Mouse (Mus musculus) embryonic facial prominence, embryonic 13.5 days (tissue): ENCODE measurements around the gene Ccdc70. TPM values are rescaled to one million over a fixed set of nuclear protein-coding genes. Genes with fewer than 3 reads are reported as not detected.
"Not testable (repeated sequence)": the region's sequence is repeated elsewhere in the genome, so short reads cannot be mapped to it uniquely, and the experiment has no call there.

Experiments used
- ATAC-seq: fragments of 200-750 bp; cut with Nextera tagmentation; 2 replicates; pipeline ENCODE4 v1.8.0; 2017; ENCODE audit warnings: low read depth; ENCODE audit not compliant: insufficient number of reproducible peaks, insufficient read depth, low FRiP score, low TSS enrichment
- H3K27ac ChIP-seq: fragments of 300-500 bp; sonication (generic); 2 replicates; pipeline ENCODE4 v1.5.1; 2015; ENCODE audit warnings: moderate library complexity, mild to moderate bottlenecking, inconsistent platforms
- H3K27me3 ChIP-seq: fragments of 300-500 bp; sonication (generic); 2 replicates; pipeline ENCODE4 v1.6.1; 2015; ENCODE audit warnings: mild to moderate bottlenecking, inconsistent platforms
- H3K36me3 ChIP-seq: fragments of 300-500 bp; sonication (generic); 2 replicates; pipeline ENCODE4 v1.6.1; 2015; ENCODE audit warnings: mild to moderate bottlenecking, inconsistent platforms
- H3K4me1 ChIP-seq: fragments of 300-500 bp; sonication (generic); 2 replicates; pipeline ENCODE4 v1.6.1; 2015; ENCODE audit warnings: inconsistent platforms
- H3K4me2 ChIP-seq: fragments of 300-500 bp; sonication (generic); 2 replicates; pipeline ENCODE4 v1.6.1; 2015; ENCODE audit warnings: moderate library complexity, mild to moderate bottlenecking, inconsistent platforms
- H3K4me3 ChIP-seq: fragments of 300-500 bp; sonication (generic); 2 replicates; pipeline ENCODE4 v1.5.1; 2015; ENCODE audit warnings: mild to moderate bottlenecking, inconsistent platforms
- H3K9ac ChIP-seq: fragments of 300-500 bp; sonication (generic); 2 replicates; pipeline ENCODE4 v1.6.1; 2015; ENCODE audit warnings: mild to moderate bottlenecking, inconsistent platforms
- H3K9me3 ChIP-seq: fragments of 300-500 bp; sonication (generic); 2 replicates; pipeline ENCODE4 v1.6.1; 2016; ENCODE audit warnings: inconsistent platforms
- WGBS: fragments of 180-500 bp; shearing (Covaris S2); methylation state at CpG from one replicate; pipeline ENCODE4 v1.1.7; 2015; ENCODE audit warnings: mixed read lengths; 5-methylcytosine and 5-hydroxymethylcytosine counted together
- polyA plus RNA-seq: library from polyadenylated mRNA; unstranded; fragments of >200 nt; fragmentation: Nextera tagmentation; extraction: Ambion mirVana; gene quantifications from 2 replicates; pipeline ENCODE4 v1.2.1, GENCODE M21; 2015

Gene Ccdc70
- polyA plus RNA-seq = not detected in 2 replicates

- Histone ChIP-seq H3K4me2 (no peak within 1 kb of the TSS), H3K9ac (no peak within 1 kb of the TSS), H3K4me1 (no peaks in the 10 kb centered on the region), H3K4me3 (no peak within 1 kb of the TSS), H3K9me3 (no peaks in the 10 kb centered on the region), H3K27ac (no peak within 1 kb of the TSS), H3K27me3 (no peaks in the 10 kb centered on the region), H3K36me3 (no peaks in the 10 kb centered on the region)
- no peak for ATAC-seq
- 90% methylated on average over 3 of the region's 3 CpGs for WGBS
These were observed at the start of gene Ccdc70 for GRCm38 (mm10) chr8:21969475-21969874. Ccdc70 (plus strand) TSS chr8:21969775.

DNA sequence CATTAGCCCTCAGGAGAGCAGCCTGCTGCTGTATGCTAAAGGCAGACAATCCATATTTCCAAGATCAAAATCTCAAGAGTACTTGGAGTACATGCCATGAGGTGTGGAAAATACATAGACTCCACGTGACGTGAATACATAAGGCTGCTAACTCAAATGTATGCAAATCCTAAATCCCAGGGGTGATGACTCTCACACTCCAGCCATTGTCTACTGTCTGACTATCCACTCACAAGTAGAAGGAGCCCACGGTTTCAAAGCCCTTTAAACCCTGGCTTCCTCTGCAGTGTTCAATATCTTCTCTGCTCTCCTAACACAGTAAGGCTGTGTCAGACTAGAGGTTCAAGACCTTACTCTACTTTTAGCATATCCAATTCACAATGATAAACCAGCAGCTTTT, 38.8 kb upstream of the Ccdc70 start:
- not testable (repeated sequence) for H3K27ac ChIP-seq, H3K36me3 ChIP-seq, H3K4me2 ChIP-seq, H3K4me3 ChIP-seq, H3K9ac ChIP-seq, H3K4me1 ChIP-seq, ATAC-seq, H3K9me3 ChIP-seq, H3K27me3 ChIP-seq
- WGBS = 79% methylated on average over 3 of the region's 3 CpGs

- H3K4me2 ChIP-seq = no peak within 1 kb of the TSS
- no peaks in the 10 kb centered on the region for H3K36me3 ChIP-seq
- no peak within 1 kb of the TSS for H3K4me3 ChIP-seq
- H3K9ac ChIP-seq = no peak within 1 kb of the TSS
- H3K9me3 ChIP-seq = no peaks in the 10 kb centered on the region
- no peaks in the 10 kb centered on the region for H3K27me3 ChIP-seq
- ATAC-seq = no peak
- H3K27ac ChIP-seq = no peak within 1 kb of the TSS
- WGBS = 89% methylated on average over 6 of the region's 6 CpGs
- H3K4me1 ChIP-seq = no peaks in the 10 kb centered on the region
These were observed 37.0 kb upstream of the Ccdc70 start, which contains the start of gene Defb15 for GRCm38 (mm10) chr8:21932610-21933009. Defb15 (minus strand) TSS chr8:21932710.

GRCm38 (mm10) chr8:21938052-21938451, 31.5 kb upstream of the Ccdc70 start, which contains the start of gene Defb35:
Defb35 (plus strand) TSS chr8:21938352.
- ATAC-seq, H3K4me3 ChIP-seq, H3K36me3 ChIP-seq, H3K27me3 ChIP-seq, H3K27ac ChIP-seq, H3K9me3 ChIP-seq, H3K4me2 ChIP-seq, H3K9ac ChIP-seq, H3K4me1 ChIP-seq: not testable (repeated sequence)
- 85% methylated on average over 4 of the region's 4 CpGs for WGBS

GRCm38 (mm10) chr8:21946462-21946861, 23.1 kb upstream of the Ccdc70 start, which contains the start of gene Defb13:
Defb13 (plus strand) TSS chr8:21946762.
- Histone ChIP-seq H3K4me3 (no peak within 1 kb of the TSS), H3K27ac (no peak within 1 kb of the TSS), H3K4me2 (no peak within 1 kb of the TSS), H3K27me3 (no peaks in the 10 kb centered on the region), H3K4me1 (no peaks in the 10 kb centered on the region), H3K9ac (no peak within 1 kb of the TSS), H3K9me3 (no peaks in the 10 kb centered on the region), H3K36me3 (no peaks in the 10 kb centered on the region)
- no peak for ATAC-seq
- 75% methylated on average over 6 of the region's 6 CpGs for WGBS

GRCm38 (mm10) chr8:21947311-21948017, 22.1 kb upstream of the Ccdc70 start:
- Histone ChIP-seq H3K27ac (no peak overlapping the region), H3K4me1 (no peaks in the 10 kb centered on the region), H3K27me3 (no peaks in the 10 kb centered on the region), H3K36me3 (no peaks in the 10 kb centered on the region), H3K9ac (no peak overlapping the region), H3K4me3 (no peak overlapping the region), H3K4me2 (no peak overlapping the region), H3K9me3 (no peaks in the 10 kb centered on the region)
- WGBS = 59% methylated on average over 9 of the region's 9 CpGs
- ATAC-seq = no peak

- H3K27me3 ChIP-seq = no peaks in the 10 kb centered on the region
These were observed 14.3 kb upstream of the Ccdc70 start for GRCm38 (mm10) chr8:21955321-21955720.

GRCm38 (mm10) chr8:21956336-21956735, 13.2 kb upstream of the Ccdc70 start:
- no peak overlapping the region for H3K4me2 ChIP-seq
- ATAC-seq = no peak
- no peak overlapping the region for H3K27ac ChIP-seq
- no peaks in the 10 kb centered on the region for H3K27me3 ChIP-seq
- H3K4me3 ChIP-seq = no peak overlapping the region
- 79% methylated on average over 3 of the region's 3 CpGs for whole genome bisulfite sequencing
- no peaks in the 10 kb centered on the region for H3K9me3 ChIP-seq
- H3K9ac ChIP-seq = no peak overlapping the region
- H3K4me1 ChIP-seq = no peaks in the 10 kb centered on the region
- H3K36me3 ChIP-seq = no peaks in the 10 kb centered on the region

More at GRCm38 (mm10) chr8:21955321-21955720, 14.3 kb upstream of the Ccdc70 start:
- no peaks in the 10 kb centered on the region for H3K36me3 ChIP-seq
- no peak overlapping the region for H3K9ac ChIP-seq
- WGBS = 3% methylated on average over 9 of the region's 9 CpGs
- no peaks in the 10 kb centered on the region for H3K9me3 ChIP-seq
- no peak overlapping the region for H3K4me3 ChIP-seq
- ATAC-seq = no peak
- H3K27ac ChIP-seq = no peak overlapping the region
- no peaks in the 10 kb centered on the region for H3K4me1 ChIP-seq
- H3K4me2 ChIP-seq = no peak overlapping the region

DNA sequence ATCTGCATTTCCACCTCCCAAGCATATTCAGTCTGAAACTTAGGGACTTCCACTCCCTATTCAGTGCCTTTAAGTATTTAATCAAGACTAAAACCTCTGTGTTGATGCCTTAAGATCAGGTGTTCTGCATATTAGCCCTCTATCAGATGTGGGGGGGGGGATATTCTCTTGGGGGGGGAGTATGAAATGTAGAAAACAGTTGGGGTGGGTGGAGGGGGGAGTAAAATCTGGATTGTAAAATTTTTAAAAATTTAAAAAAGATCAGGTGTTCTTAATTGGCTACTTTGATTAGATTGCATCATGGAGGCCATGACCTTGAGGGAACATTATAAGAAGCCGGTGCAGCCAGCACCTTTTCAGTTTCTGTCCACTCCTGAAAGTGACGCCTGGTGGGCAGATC, 11.2 kb upstream of the Ccdc70 start, which contains the start of gene Fam90a1a:
Gene Fam90a1a (plus strand): TSS at position 301 of the 400 bp plus-strand sequence.
- Histone ChIP-seq H3K27me3 (no peaks in the 10 kb centered on the region), H3K36me3 (no peaks in the 10 kb centered on the region), H3K27ac (no peak within 1 kb of the TSS), H3K4me2 (no peak within 1 kb of the TSS), H3K9ac (no peak within 1 kb of the TSS), H3K4me1 (no peaks in the 10 kb centered on the region), H3K9me3 (no peaks in the 10 kb centered on the region), H3K4me3 (no peak within 1 kb of the TSS)
- ATAC-seq = no peak
- 82% methylated on average over 2 of the region's 2 CpGs for WGBS

GRCm38 (mm10) chr8:21966646-21967045, 2.9 kb upstream of the Ccdc70 start:
- H3K27ac ChIP-seq = no peak overlapping the region
- WGBS = 63% methylated on average over 1 of the region's 1 CpGs

GRCm38 (mm10) chr8:21978193-21978592, 8.6 kb downstream of the Ccdc70 start:
- ATAC-seq = no peak
- 40% methylated on average over 4 of the region's 4 CpGs for WGBS
- no peaks in the 10 kb centered on the region for H3K4me1 ChIP-seq

More at GRCm38 (mm10) chr8:21966646-21967045, 2.9 kb upstream of the Ccdc70 start:
- no peaks in the 10 kb centered on the region for H3K27me3 ChIP-seq
- no peak for ATAC-seq
- H3K36me3 ChIP-seq = no peaks in the 10 kb centered on the region
- H3K4me3 ChIP-seq = no peak overlapping the region
- no peak overlapping the region for H3K4me2 ChIP-seq
- H3K9me3 ChIP-seq = no peaks in the 10 kb centered on the region
- H3K9ac ChIP-seq = no peak overlapping the region
- no peaks in the 10 kb centered on the region for H3K4me1 ChIP-seq

GRCm38 (mm10) chr8:21981664-21982337, 12.2 kb downstream of the Ccdc70 start:
- no peak for ATAC-seq
- no peaks in the 10 kb centered on the region for H3K36me3 ChIP-seq
- no peak overlapping the region for H3K27ac ChIP-seq
- no peaks in the 10 kb centered on the region for H3K9me3 ChIP-seq
- H3K4me3 ChIP-seq = no peak overlapping the region
- no peaks in the 10 kb centered on the region for H3K4me1 ChIP-seq
- no peak overlapping the region for H3K4me2 ChIP-seq
- no peak overlapping the region for H3K9ac ChIP-seq
- H3K27me3 ChIP-seq = no peaks in the 10 kb centered on the region
- 64% methylated on average over 8 of the region's 8 CpGs for WGBS

More at GRCm38 (mm10) chr8:21978193-21978592, 8.6 kb downstream of the Ccdc70 start:
- H3K27me3 ChIP-seq = no peaks in the 10 kb centered on the region
- no peak overlapping the region for H3K9ac ChIP-seq
- no peak overlapping the region for H3K27ac ChIP-seq
- H3K4me2 ChIP-seq = no peak overlapping the region
- H3K9me3 ChIP-seq = no peaks in the 10 kb centered on the region
- H3K36me3 ChIP-seq = no peaks in the 10 kb centered on the region
- no peak overlapping the region for H3K4me3 ChIP-seq
